In genomic region chrX:113002192-113002591, GRCm38 (mm10) we compare ENCODE assay signal across 21 mouse cellular contexts.
DNase-seq lines count a peak whose midpoint lies in the region; ATAC-seq and TF ChIP-seq lines count a peak whose summit lies in the region.
"Had no signal": no experiment of that assay in that cellular context is flagged by ENCODE, and none has a peak within 500 bp of the region (broad histone marks: within the 10 kb centered on the region; RNA-seq: fewer than 3 reads in every experiment).

No protein-coding gene starts in this region.

- H3K4me1 ChIP-seq in MEL (ENCODE audit: control insufficient read depth in 1 of 2, insufficient read depth in 2 of 2, low read length in 2 of 2): no peaks in the 10 kb centered on the region; a peak in 1 of 4 replicates
- H3K4me1 ChIP-seq: embryonic facial prominence, embryonic 13.5 days; forebrain, embryonic 12.5 days; heart, embryonic 12.5 days; hindbrain, embryonic 10.5 days; hindbrain, embryonic 15.5 days had no signal

- peak; percentile 49 for ATAC-seq in activated CD4-positive, CD25-positive, alpha-beta regulatory T cell, adult 4 months
- ATAC-seq in monocyte, adult 5-6 weeks (replicated peaks; ENCODE audit: insufficient number of reproducible peaks, low FRiP score, low TSS enrichment, poor library complexity, severe bottlenecking): no peak
- ATAC-seq: forebrain, embryonic 16.5 days had no signal

- H3K27me3 ChIP-seq in MEL (ENCODE audit: control insufficient read depth in 1 of 2, insufficient read depth in 2 of 2, low read length in 2 of 2): no peaks in the 10 kb centered on the region
- H3K27me3 ChIP-seq: embryonic facial prominence, embryonic 13.5 days; forebrain, embryonic 12.5 days; heart, embryonic 12.5 days; hindbrain, embryonic 15.5 days had no signal

- DNase-seq in 3134 (ENCODE audit: extremely low read depth, insufficient read length, low spot score) (peak; percentile 0), MEL (ENCODE audit: low read depth, low spot score) (peak; percentile 69)
- peak; percentile 15 for DNase-seq in CD4-positive helper T cell, adult 2 months (ENCODE audit: low read depth, low spot score)
- DNase-seq in left cerebral cortex, postnatal 14 days (ENCODE audit: low spot score in 2 of 2): no peak
- no peak for DNase-seq in layer of hippocampus, postnatal 25 days (ENCODE audit: extremely low spot score in 1 of 2, low spot score in 1 of 2)
- no peak for DNase-seq in ovary, postnatal 10 days (ENCODE audit: low spot score)
- DNase-seq: adrenal gland, postnatal 14 days; cerebellum, adult 18-20 months; cerebellum, adult 9-11 months; cerebellum, postnatal 36 days; gastrocnemius, postnatal 25 days; kidney, adult 18-20 months had no signal

- H3K27ac ChIP-seq in MEL (ENCODE audit: control insufficient read depth, low read depth, low read length): peak overlapping the region; percentile 47
- H3K27ac ChIP-seq: embryonic facial prominence, embryonic 13.5 days; forebrain, embryonic 12.5 days; hindbrain, embryonic 10.5 days; hindbrain, embryonic 15.5 days had no signal

- TF ChIP-seq POLR2A in MEL (IDR thresholded peaks at IDR 0.05; ENCODE audit: control insufficient read depth in 1 of 2, insufficient read depth in 1 of 2, low read depth in 1 of 2, low read length in 2 of 2, poor library complexity in 1 of 2): no peak

- no peaks in the 10 kb centered on the region for H3K9me3 ChIP-seq in MEL (replicated peaks; ENCODE audit: insufficient read depth, low read length)
- H3K9me3 ChIP-seq: embryonic facial prominence, embryonic 13.5 days; forebrain, embryonic 12.5 days; G1E; heart, embryonic 12.5 days; hindbrain, embryonic 10.5 days; hindbrain, embryonic 15.5 days had no signal

- TF ChIP-seq CTCF in MEL (IDR thresholded peaks at IDR 0.05 in 2 of 3, conservative IDR thresholded peaks at IDR 0.05 in 1 of 3; ENCODE audit: control insufficient read depth in 1 of 3, insufficient read depth in 1 of 3, low read depth in 2 of 3, low read length in 3 of 3, poor library complexity in 1 of 3, severe bottlenecking in 1 of 3): no peak

- peak; percentile 17 to 49; a peak in 1 of 4 replicates for TF ChIP-seq EP300 in MEL (IDR thresholded peaks at IDR 0.05; ENCODE audit: low read depth in 1 of 2, low read length in 2 of 2)

- H3K36me3 ChIP-seq in MEL (ENCODE audit: control insufficient read depth in 1 of 2, insufficient read depth in 2 of 2, low read length in 2 of 2): peaks cover 0 to 5% of the 10 kb centered on the region in 2 experiments; a peak in 2 of 4 replicates
- H3K36me3 ChIP-seq: embryonic facial prominence, embryonic 13.5 days; forebrain, embryonic 12.5 days; G1E; heart, embryonic 12.5 days; hindbrain, embryonic 10.5 days; hindbrain, embryonic 15.5 days had no signal

- intact Hi-C loops in left cerebral cortex, postnatal 14 days (cut with DNase I): no loop called here

- TF ChIP-seq RAD21 in MEL (IDR thresholded peaks at IDR 0.05; ENCODE audit: low read depth, low read length): no peak

- no peak overlapping the region for H3K4me3 ChIP-seq in MEL (ENCODE audit: control insufficient read depth in 1 of 2, insufficient read depth in 1 of 2, low read depth in 2 of 2, low read length in 2 of 2)
- H3K4me3 ChIP-seq: embryonic facial prominence, embryonic 13.5 days; forebrain, embryonic 12.5 days; heart, embryonic 12.5 days; hindbrain, embryonic 10.5 days; hindbrain, embryonic 15.5 days had no signal

- H3K9ac ChIP-seq in MEL (ENCODE audit: control insufficient read depth, low read depth, low read length, poor library complexity, severe bottlenecking): no peak overlapping the region
- H3K9ac ChIP-seq: embryonic facial prominence, embryonic 13.5 days; forebrain, embryonic 12.5 days; heart, embryonic 12.5 days; hindbrain, embryonic 15.5 days had no signal

- H3K79me2 ChIP-seq in MEL (ENCODE audit: control insufficient read depth, insufficient read depth, low read length, poor library complexity): no peaks in the 10 kb centered on the region

TF ChIP-seq in MEL, 35 proteins besides CTCF, POLR2A, EP300 and RAD21:
- TF ChIP-seq ZNF384 (IDR thresholded peaks at IDR 0.05; ENCODE audit: low read depth, low read length) (no peak), ETS1 (IDR thresholded peaks at IDR 0.05; ENCODE audit: low read depth, low read length) (0 out of 2 replicates have a peak, but pooled peaks have one; percentile 12)

Comparison
In these comparisons a context has a peak if more than half of its experiments do, and no peak if none do; other contexts are left out.
1. DNase-seq: peak in 3134 (single experiment), CD4-positive helper T cell, adult 2 months (single experiment) and MEL (single experiment); none in left cerebral cortex, postnatal 14 days (0 of 2), layer of hippocampus, postnatal 25 days (0 of 2) and ovary, postnatal 10 days (single experiment).